Mouse (Mus musculus) ES-E14 (cell line): ENCODE measurements at regions not wholly inside any gene's neighbourhood (a gene's known extent, or its start where the extent isn't known, plus 50 kb on each side); places are given as distances from the start of the nearest gene placed in this dataset.

Source experiments
- CHD2 ChIP-seq: IDR thresholded peaks from 2 replicates; pipeline ENCODE4 v1.6.1; 2014; ENCODE audit warnings: mild to moderate bottlenecking, low read depth, low read length, inconsistent platforms
- HCFC1 ChIP-seq: IDR thresholded peaks from 2 replicates; pipeline ENCODE4 v1.6.1; 2012; ENCODE audit warnings: low read length, inconsistent platforms, borderline replicate concordance; ENCODE audit not compliant: insufficient read depth
- MAFK ChIP-seq: IDR thresholded peaks from 2 replicates; pipeline ENCODE4 v1.6.1; 2014; ENCODE audit warnings: mild to moderate bottlenecking, low read depth, low read length, inconsistent platforms; ENCODE audit not compliant: insufficient read depth
- ZC3H11A ChIP-seq: IDR thresholded peaks from 2 replicates; pipeline ENCODE4 v1.6.1; 2012; ENCODE audit warnings: low read depth, mild to moderate bottlenecking, inconsistent platforms, low read length, borderline replicate concordance
- ZNF384 ChIP-seq: IDR thresholded peaks from 2 replicates; pipeline ENCODE4 v1.6.1; 2012; ENCODE audit warnings: low read depth, low read length, inconsistent platforms

DNA sequence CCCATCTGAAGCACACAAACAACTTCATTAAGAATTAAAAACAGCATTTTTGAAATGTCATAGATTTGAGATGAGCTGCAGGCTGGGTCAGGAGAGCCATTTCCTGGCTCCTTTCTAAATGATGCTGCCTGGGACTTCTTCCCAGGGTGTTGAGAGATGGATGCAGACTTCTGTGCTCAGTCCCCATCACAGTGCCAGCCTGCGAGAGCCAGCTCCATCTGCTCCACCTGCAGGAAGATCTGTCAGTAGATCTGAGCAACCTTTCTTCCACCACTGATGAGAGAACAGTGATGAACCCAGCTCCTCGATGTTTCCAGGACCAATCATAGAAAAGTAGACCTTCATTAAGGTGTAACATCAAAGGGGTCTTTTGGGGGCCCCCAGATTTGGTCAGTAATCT lies 273.8 kb upstream of the Trpc7 start:
- TF ChIP-seq HCFC1 (no peak), MAFK (no peak), CHD2 (no peak), ZNF384 (no peak), ZC3H11A (no peak)
